Mouse (Mus musculus) cerebellum, adult 2 months (tissue): ENCODE results near the gene AC124108.1.

Experiments used
- CTCF ChIP-seq: fragments of 200-500 bp; IDR thresholded peaks from 2 replicates; pipeline ENCODE4 v1.5.1; 2011; ENCODE audit warnings: low read depth, mild to moderate bottlenecking, control low read depth, low read length, moderate library complexity, borderline replicate concordance; ENCODE audit not compliant: insufficient read depth
- POLR2A ChIP-seq: fragments of 200-500 bp; IDR thresholded peaks from 2 replicates; pipeline ENCODE4 v1.6.1; 2011; ENCODE audit warnings: low read length, control low read depth, borderline replicate concordance; ENCODE audit not compliant: insufficient read depth

- peak; percentile 72 for TF ChIP-seq CTCF
- no peak for TF ChIP-seq POLR2A
Observed at GRCm38 (mm10) chr1:132212218-132212617, 21.0 kb downstream of the AC124108.1 start.
